Mouse (Mus musculus) E14TG2a.4 (cell line): ENCODE measurements around the gene Nphp3.
A peak's percentile ranks its signal among the peaks of the same experiment; 100 is the strongest.

Experiments used
- H3K27me3 ChIP-seq: 2 replicates; pipeline ENCODE4 v1.6.1; 2014; ENCODE audit warnings: low read length, control low read depth; ENCODE audit not compliant: insufficient read depth
- H3K36me3 ChIP-seq: 2 replicates; pipeline ENCODE4 v1.6.1; 2014; ENCODE audit warnings: low read length, control low read depth; ENCODE audit not compliant: insufficient read depth
- H3K4me1 ChIP-seq: replicated peaks from 2 replicates; pipeline ENCODE4 v1.6.1; 2014; ENCODE audit warnings: low read depth, low read length, control low read depth
- H3K4me3 ChIP-seq: replicated peaks from 2 replicates; pipeline ENCODE4 v1.5.1; 2014; ENCODE audit warnings: mild to moderate bottlenecking, low read length
- H3K9me3 ChIP-seq: 2 replicates; pipeline ENCODE4 v1.6.1; 2014; ENCODE audit warnings: low read length, control low read depth
- CTCF ChIP-seq: conservative IDR thresholded peaks from 2 replicates; pipeline ENCODE4 v1.5.1; 2014; ENCODE audit warnings: low read length
- NANOG ChIP-seq: IDR thresholded peaks from 2 replicates; pipeline ENCODE4 v1.6.1; 2014; ENCODE audit warnings: borderline replicate concordance, low read length, mixed read lengths
- POU5F1 ChIP-seq: IDR thresholded peaks from 2 replicates; pipeline ENCODE4 v1.6.1; 2014; ENCODE audit warnings: low read length, borderline replicate concordance

Gene Nphp3

DNA sequence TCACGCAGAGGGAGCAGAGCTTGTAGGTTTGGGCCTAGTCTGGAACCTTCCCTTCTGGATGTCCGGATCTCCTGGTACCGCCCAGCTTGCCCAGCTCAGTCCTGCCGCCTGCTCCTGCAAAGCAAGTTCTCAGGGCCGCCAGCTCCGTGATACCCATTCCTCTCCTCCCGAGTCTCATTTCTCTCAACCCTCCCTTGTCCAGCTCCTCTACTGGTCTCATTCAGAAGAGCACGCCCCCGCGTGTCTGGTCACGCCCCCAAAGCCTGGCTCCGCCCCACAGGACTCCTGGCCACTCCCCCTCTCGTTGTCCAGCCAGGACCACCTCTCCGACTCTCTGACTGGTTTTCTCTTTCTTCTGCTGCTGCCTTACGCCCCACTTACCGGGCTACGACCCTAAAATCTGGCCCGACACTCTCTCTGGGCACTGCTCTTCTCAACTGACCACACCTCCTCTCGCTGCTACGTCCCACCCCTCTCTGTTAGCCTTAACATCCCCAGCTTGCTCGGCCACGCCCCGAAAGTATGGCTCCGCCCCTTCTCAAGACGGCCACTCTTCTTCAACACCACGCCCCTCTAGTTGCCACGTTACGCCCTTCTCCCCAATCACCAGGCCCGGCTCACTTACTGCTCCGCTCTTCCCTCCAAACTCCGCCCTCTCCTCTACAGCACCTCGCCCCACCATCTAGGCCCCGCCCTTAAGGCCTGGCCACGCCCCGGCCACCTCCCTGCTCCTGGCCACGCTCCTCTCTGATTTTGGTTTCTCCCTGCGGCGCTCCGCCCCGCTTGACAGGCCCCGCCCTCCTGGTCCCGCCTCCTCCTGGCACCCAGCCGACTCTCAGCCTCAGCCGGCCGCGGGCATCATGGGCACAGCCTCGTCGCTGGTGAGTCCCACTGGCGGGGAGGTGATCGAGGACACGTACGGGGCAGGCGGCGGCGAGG lies at the start of gene Nphp3:
TSS of gene Nphp3 (plus strand) at position 624 of the 939 bp plus-strand sequence.
- no peaks in the 10 kb centered on the region for H3K9me3 ChIP-seq
- peak within 1 kb of the TSS; percentile 93 for H3K4me3 ChIP-seq
- TF ChIP-seq CTCF = no peak
- TF ChIP-seq NANOG = no peak
- no peak for TF ChIP-seq POU5F1
- H3K4me1 ChIP-seq = peaks cover 23% of the 10 kb centered on the region
- H3K36me3 ChIP-seq = 0 out of 2 replicates have a peak, but pooled peaks cover 9% of the 10 kb centered on the region
- H3K27me3 ChIP-seq = peaks cover 15% of the 10 kb centered on the region

DNA sequence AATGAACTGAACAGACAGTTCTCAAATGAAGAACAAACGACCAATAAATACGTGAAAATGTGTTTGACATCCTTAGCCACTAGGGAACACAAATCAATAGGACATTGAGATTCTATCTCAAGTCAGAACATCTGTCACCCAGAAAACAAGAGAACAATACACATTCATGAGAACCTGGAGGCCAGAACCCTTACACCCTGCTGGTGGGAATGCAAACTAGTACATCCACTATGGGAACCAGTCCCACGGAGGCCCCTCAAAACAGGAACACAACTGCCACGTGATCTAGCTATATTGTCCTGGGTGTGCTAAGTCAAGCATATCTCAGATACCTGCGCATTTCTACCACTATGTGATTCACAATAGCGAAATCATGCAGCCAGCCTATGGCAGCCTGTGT lies 43.6 kb upstream of the Nphp3 start:
- Histone ChIP-seq H3K4me3 (no peak overlapping the region), H3K9me3 (no peaks in the 10 kb centered on the region), H3K27me3 (0 out of 2 replicates have a peak, but pooled peaks cover 2% of the 10 kb centered on the region), H3K36me3 (no peaks in the 10 kb centered on the region), H3K4me1 (no peaks in the 10 kb centered on the region)
- TF ChIP-seq CTCF (no peak), POU5F1 (no peak), NANOG (no peak)

DNA sequence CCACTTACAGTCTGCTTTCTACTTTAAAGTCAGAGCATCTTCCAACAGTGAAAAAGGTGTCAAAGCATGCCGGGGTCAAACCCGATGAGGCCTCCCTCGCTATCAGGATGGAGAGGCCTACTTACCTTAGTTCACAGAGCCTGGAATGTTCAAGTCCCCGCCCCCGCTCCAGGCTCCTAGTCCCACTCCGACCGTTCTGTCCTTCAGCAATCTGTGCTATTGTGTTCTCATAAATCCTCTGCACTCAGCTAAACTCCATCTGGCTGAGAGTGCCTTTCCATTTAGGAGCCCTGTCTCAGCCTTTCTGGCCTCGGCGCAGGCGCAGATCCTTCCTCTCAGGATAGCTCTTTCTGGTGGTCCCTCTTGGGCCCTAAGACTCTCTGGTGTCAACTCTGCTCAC lies 42.4 kb upstream of the Nphp3 start:
- no peaks in the 10 kb centered on the region for H3K36me3 ChIP-seq
- H3K4me3 ChIP-seq = no peak overlapping the region
- TF ChIP-seq POU5F1 (no peak), CTCF (no peak), NANOG (no peak)
- 0 out of 2 replicates have a peak, but pooled peaks cover 2% of the 10 kb centered on the region for H3K27me3 ChIP-seq
- no peaks in the 10 kb centered on the region for H3K4me1 ChIP-seq
- no peaks in the 10 kb centered on the region for H3K9me3 ChIP-seq

DNA sequence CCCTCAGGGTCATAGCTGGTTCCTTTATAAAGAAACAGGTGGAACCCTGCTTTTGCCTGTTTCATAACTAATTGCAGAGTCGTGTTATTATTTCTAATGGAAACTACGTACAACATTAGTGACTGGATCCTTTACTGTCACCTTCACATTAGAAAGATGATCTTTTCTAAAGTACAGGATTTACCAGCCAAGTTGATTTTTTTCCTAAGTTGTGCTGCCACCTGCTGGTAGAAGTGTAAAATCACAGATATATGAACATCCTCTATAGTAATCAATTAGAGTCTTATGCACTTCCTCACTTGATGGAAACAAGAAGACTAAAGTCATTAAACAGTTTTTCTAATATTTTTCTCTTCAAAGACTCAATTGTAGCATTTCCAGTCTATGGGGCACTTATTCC lies 5.8 kb upstream of the Nphp3 start:
- no peak overlapping the region for H3K4me3 ChIP-seq
- no peaks in the 10 kb centered on the region for H3K36me3 ChIP-seq
- peak; percentile 40 for TF ChIP-seq CTCF
- TF ChIP-seq POU5F1 = no peak
- H3K9me3 ChIP-seq = no peaks in the 10 kb centered on the region
- H3K27me3 ChIP-seq = peaks cover 8% of the 10 kb centered on the region
- peaks cover 18% of the 10 kb centered on the region for H3K4me1 ChIP-seq

DNA sequence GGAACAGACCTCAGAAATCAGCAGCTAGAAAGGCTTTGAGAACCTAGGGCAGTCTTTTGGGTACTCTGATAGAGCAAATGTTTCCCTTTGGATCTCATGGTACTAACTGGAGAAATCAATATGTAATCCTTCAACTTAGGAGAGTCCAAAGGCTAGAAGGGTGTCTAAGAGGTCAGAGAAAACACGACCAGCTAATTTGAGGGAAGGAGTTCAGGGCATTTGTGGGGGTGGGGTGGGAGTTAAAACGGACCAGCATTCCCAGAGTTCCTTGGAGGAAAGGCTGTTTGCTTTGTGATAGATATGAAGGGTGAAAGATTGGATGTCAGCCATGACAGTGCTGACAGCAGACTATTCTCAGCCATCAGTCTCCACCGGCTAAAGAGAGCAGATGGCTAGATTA lies 1.7 kb upstream of the Nphp3 start:
- H3K27me3 ChIP-seq = peaks cover 18% of the 10 kb centered on the region
- no peak for TF ChIP-seq POU5F1
- TF ChIP-seq NANOG = no peak
- TF ChIP-seq CTCF = no peak

DNA sequence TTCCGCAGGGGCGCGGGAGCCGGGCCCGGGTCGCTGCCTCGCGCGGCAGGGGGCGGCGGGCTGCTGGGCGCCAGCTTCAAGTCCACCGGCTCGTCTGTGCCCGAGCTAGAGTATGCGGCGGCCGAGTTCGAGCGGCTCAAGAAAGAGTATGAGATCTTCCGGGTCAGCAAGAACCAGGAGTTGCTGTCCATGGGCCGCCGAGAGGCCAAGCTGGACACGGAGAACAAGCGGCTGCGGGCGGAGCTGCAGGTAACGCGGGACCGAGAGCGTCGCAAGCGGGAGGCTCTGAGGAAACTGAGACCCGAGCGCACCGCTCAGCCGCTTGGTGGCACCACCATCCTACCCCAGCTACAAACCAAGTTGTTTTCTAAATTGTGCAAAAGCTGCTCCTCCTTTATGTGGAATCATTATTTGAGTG lies 578 bp downstream of the Nphp3 start:
- Histone ChIP-seq H3K36me3 (0 out of 2 replicates have a peak, but pooled peaks cover 9% of the 10 kb centered on the region), H3K4me3 (peak overlapping the region; percentile 93), H3K27me3 (peaks cover 14% of the 10 kb centered on the region), H3K9me3 (no peaks in the 10 kb centered on the region), H3K4me1 (peaks cover 23% of the 10 kb centered on the region)
- TF ChIP-seq NANOG = no peak
- peak; percentile 26 for TF ChIP-seq CTCF

More for the DNA sequence above, 1.7 kb upstream of the Nphp3 start:
- peaks cover 23% of the 10 kb centered on the region for H3K4me1 ChIP-seq
- no peak overlapping the region for H3K4me3 ChIP-seq
- 0 out of 2 replicates have a peak, but pooled peaks cover 3% of the 10 kb centered on the region for H3K36me3 ChIP-seq
- no peaks in the 10 kb centered on the region for H3K9me3 ChIP-seq

DNA sequence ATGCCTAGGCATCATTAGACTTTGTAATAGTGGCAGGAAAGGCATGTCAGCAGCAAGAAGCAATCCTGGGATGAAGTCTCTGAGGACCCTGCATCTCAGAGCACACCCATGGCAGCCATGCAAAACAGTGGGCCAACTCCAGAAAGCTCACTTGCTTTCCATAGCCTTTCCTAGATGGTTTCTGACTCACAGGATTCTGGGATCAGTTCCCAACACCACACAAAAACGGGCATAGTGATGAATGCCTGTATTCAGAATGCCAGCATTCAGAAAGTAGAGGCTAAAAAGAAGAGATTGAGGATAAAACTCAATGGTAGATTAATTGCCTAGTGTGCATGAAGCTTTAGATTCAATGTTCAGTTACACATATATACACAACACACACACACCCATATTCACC lies 12.2 kb downstream of the Nphp3 start:
- peaks cover 2% of the 10 kb centered on the region; the same call in 1 of the 2 replicates for H3K36me3 ChIP-seq
- TF ChIP-seq CTCF (no peak), NANOG (no peak), POU5F1 (no peak)
- H3K9me3 ChIP-seq = no peaks in the 10 kb centered on the region
- no peaks in the 10 kb centered on the region for H3K27me3 ChIP-seq
- H3K4me1 ChIP-seq = no peaks in the 10 kb centered on the region; the same call in 1 of the 2 replicates
- no peak overlapping the region for H3K4me3 ChIP-seq

DNA sequence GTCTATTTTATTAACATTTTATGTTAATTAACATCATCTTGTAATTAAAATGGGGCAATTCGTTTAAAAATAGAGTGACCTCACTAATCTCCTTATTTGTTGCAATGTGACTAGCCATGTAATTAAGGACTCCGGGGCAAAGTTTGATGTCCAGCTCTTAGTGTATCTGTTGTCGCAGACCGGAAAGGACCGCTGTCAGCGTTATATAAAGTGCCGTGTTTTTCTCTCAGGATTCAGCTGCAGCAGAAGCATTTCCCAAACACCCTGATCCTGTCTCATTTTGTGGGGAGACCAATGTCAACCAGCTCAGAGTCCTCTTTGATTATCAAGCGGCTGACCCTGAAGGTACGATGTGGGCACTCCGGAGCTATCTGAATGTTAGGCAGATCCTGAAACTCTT lies 18.7 kb downstream of the Nphp3 start:
- TF ChIP-seq NANOG (no peak), POU5F1 (no peak), CTCF (no peak)
- H3K4me3 ChIP-seq = no peak overlapping the region
- peaks cover 4% of the 10 kb centered on the region; the same call in 1 of the 2 replicates for H3K36me3 ChIP-seq
- no peaks in the 10 kb centered on the region for H3K9me3 ChIP-seq
- H3K4me1 ChIP-seq = peaks cover 7% of the 10 kb centered on the region
- H3K27me3 ChIP-seq = no peaks in the 10 kb centered on the region

DNA sequence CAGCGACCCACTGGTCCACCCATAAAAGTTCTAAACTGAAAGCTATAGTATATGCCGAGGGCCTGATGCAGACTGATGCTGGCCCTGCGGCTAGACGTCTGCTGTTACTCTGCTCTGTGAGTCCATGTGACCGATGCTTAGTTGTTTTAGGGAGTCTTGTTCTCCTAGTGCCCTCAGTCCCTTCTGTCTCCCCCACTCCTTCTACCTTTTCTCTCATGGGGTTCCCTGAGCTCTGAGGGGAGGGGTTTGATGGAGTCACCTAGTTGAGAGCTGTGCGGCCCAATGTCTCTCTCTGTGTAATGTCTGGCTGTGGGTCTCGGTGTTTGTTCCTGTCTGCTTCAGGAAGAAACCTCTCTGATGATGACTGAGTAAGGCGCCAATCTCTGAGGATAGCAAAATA lies 24.8 kb downstream of the Nphp3 start:
- Histone ChIP-seq H3K4me1 (no peaks in the 10 kb centered on the region), H3K36me3 (no peaks in the 10 kb centered on the region), H3K9me3 (no peaks in the 10 kb centered on the region), H3K4me3 (no peak overlapping the region), H3K27me3 (no peaks in the 10 kb centered on the region)
- TF ChIP-seq CTCF (no peak), POU5F1 (no peak), NANOG (no peak)
